Mouse (Mus musculus): Measurements from ENCODE around the gene Scgb2b26.

Gene Scgb2b26

DNA sequence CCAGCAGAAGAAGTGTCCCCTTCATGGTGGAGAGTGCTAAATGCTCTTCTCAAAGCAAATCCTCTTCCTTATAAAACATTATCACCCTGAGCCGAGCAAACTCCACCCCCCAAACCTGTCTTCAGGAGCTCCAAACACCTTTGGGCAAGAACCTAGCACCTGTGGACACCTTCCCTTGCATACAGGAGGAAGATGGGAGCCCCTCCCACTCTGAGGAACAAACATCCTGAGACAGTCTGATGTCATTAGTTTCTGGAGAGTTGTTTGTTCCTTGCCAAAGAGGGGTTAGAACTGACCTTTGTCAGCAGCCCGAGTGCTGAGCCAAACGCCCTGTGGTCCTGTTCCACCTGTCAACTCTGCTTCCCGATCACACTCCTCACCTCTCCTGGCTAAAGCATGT, at the start of gene Scgb2b26:
TSS of gene Scgb2b26 (minus strand) at position 101 of the 400 bp plus-strand sequence.
- no peak for DNase-seq (ENCODE audit: low spot score)

GRCm38 (mm10) chr7:33982281-33982680, 37.4 kb upstream of the Scgb2b26 start:
- DNase-seq (ENCODE audit: low spot score), result peak; percentile 18

- no peak for DNase-seq (ENCODE audit: low spot score)
These were observed 41.9 kb downstream of the Scgb2b26 start for GRCm38 (mm10) chr7:33902982-33903381.

GRCm38 (mm10) chr7:33900803-33901202, 44.0 kb downstream of the Scgb2b26 start:
- DNase-seq (ENCODE audit: low spot score), result no peak

- no peak for DNase-seq (ENCODE audit: low spot score)
These were observed 44.8 kb downstream of the Scgb2b26 start for GRCm38 (mm10) chr7:33900007-33900406.
